Mouse (Mus musculus): ENCODE measurements around the gene Mroh8.

GRCm38 (mm10) chr2:157310963-157311637, 31.8 kb upstream of the Mroh8 start:
- no peak for TF ChIP-seq POLR2A (IDR thresholded peaks at IDR 0.05; ENCODE audit: borderline replicate concordance, control insufficient read depth, low read depth, low read length)
- TF ChIP-seq CTCF (IDR thresholded peaks at IDR 0.05; ENCODE audit: control insufficient read depth, insufficient read depth, low read length) = no peak

Data from bone marrow, adult 2 months (tissue).